In genomic region chr9:11436443-11437167, GRCm38 (mm10) we compare ENCODE assay signal across 16 mouse cellular contexts.
"Had no signal": no experiment of that assay in that cellular context is flagged by ENCODE, and none has a peak within 500 bp of the region (broad histone marks: within the 10 kb centered on the region; RNA-seq: fewer than 3 reads in every experiment).

No protein-coding gene starts in this region.

- H3K4me3 ChIP-seq: neural tube, embryonic 13.5 days; neural tube, embryonic 15.5 days; stomach, embryonic 15.5 days had no signal

- H3K9me3 ChIP-seq: neural tube, embryonic 13.5 days; neural tube, embryonic 15.5 days; stomach, embryonic 15.5 days had no signal

- H3K4me1 ChIP-seq: neural tube, embryonic 13.5 days; neural tube, embryonic 15.5 days; stomach, embryonic 15.5 days had no signal

- H3K27me3 ChIP-seq: neural tube, embryonic 13.5 days; neural tube, embryonic 15.5 days; stomach, embryonic 15.5 days had no signal

- DNase-seq: retina, postnatal 1 day; right cerebral cortex, adult 18-20 months; right cerebral cortex, postnatal 14 days; right cerebral cortex, postnatal 25 days; right cerebral cortex, postnatal 4 days; spleen, adult 18-20 months; thymus, adult 18-20 months; thymus, adult 2 months; thymus, postnatal 14 days; thymus, postnatal 25 days; thymus, postnatal 36 days; thymus, postnatal 4 days had no signal

- H3K9ac ChIP-seq: neural tube, embryonic 13.5 days; neural tube, embryonic 15.5 days; stomach, embryonic 15.5 days had no signal

- H3K27ac ChIP-seq: neural tube, embryonic 13.5 days; neural tube, embryonic 15.5 days; stomach, embryonic 15.5 days; stomach, postnatal 0 days had no signal

- H3K4me2 ChIP-seq: neural tube, embryonic 13.5 days; neural tube, embryonic 15.5 days; stomach, embryonic 15.5 days had no signal

- H3K36me3 ChIP-seq: neural tube, embryonic 13.5 days; neural tube, embryonic 15.5 days; stomach, embryonic 15.5 days had no signal
